Mouse (Mus musculus): ENCODE measurements around the gene Olfr1260. TPM values are rescaled to one million over a fixed set of nuclear protein-coding genes. Genes with fewer than 3 reads are reported as not detected.

The Olfr1260 gene
- polyA plus RNA-seq, 1 experiment from 2014 or later, result not detected

DNA sequence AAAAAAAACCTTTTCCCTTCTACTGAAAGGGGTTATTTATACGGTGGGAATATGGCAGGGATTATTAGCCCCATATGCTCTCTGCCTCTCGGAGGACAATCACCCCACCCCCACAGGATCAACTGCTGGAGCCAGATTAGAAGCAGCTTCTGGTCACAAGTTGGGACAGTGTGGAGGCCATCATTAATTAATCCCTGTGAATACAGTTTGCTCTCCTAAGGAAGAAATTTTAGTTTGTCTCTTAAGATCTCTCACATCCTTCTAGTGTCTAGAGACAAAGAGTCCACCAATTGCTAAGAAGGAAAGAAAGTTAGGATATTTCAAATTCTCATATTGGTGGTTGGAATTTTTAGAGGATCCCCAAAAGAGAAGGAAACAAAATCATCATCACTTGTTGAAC lies 51.3 kb downstream of the Olfr1260 start, which contains the start of gene Olfr1264:
TSS of gene Olfr1264 (minus strand) at position 101 of the 400 bp plus-strand sequence.
- Histone ChIP-seq H3K4me2 (no peak within 1 kb of the TSS), H3K9me3 (ENCODE audit: low read depth, low read length) (no peaks in the 10 kb centered on the region), H3K9ac (no peak within 1 kb of the TSS), H3K27ac (ENCODE audit: low read depth) (no peak within 1 kb of the TSS), H3K36me3 (ENCODE audit: insufficient read depth) (no peaks in the 10 kb centered on the region), H3K4me3 (ENCODE audit: low read depth, low read length) (no peak within 1 kb of the TSS), H3K27me3 (ENCODE audit: insufficient read depth, low read length) (no peaks in the 10 kb centered on the region), H3K4me1 (ENCODE audit: insufficient read depth) (no peaks in the 10 kb centered on the region)
- DNase-seq, result no peak
- WGBS, result 67% methylated on average over 2 of the region's 2 CpGs
- ATAC-seq (ENCODE audit: insufficient read depth), result no peak
- no peak for TF ChIP-seq CTCF (IDR thresholded peaks at IDR 0.05; ENCODE audit: low read depth)

Other genes with a start within 250 kb of the Olfr1260 start
- gene Olfr1252, start 249.3 kb upstream of the Olfr1260 start, polyA plus RNA-seq (2014; fragmentation: Nextera tagmentation; extraction: Ambion mirVana), result not detected in 2 replicates
- gene Olfr1253, start 217.2 kb upstream of the Olfr1260 start, polyA plus RNA-seq (2014; fragmentation: Nextera tagmentation; extraction: Ambion mirVana), result not detected in 2 replicates
- gene Olfr1254, start 180.7 kb upstream of the Olfr1260 start, polyA plus RNA-seq (2014; fragmentation: Nextera tagmentation; extraction: Ambion mirVana), result not detected in 2 replicates
- gene Olfr1255, start 162.3 kb upstream of the Olfr1260 start, polyA plus RNA-seq (2014; fragmentation: Nextera tagmentation; extraction: Ambion mirVana), result not detected in 2 replicates
- gene Olfr1256, start 132.8 kb upstream of the Olfr1260 start, polyA plus RNA-seq (2014; fragmentation: Nextera tagmentation; extraction: Ambion mirVana), result not detected in 2 replicates
- gene Olfr48, start 126.1 kb upstream of the Olfr1260 start, polyA plus RNA-seq (2014; fragmentation: Nextera tagmentation; extraction: Ambion mirVana), result not detected in 2 replicates
- not detected in 2 replicates for gene Olfr1257, start 95.9 kb upstream of the Olfr1260 start, polyA plus RNA-seq (2014; fragmentation: Nextera tagmentation; extraction: Ambion mirVana)
- not detected in 2 replicates for gene Olfr1258, start 47.0 kb upstream of the Olfr1260 start, polyA plus RNA-seq (2014; fragmentation: Nextera tagmentation; extraction: Ambion mirVana)
- not detected in 2 replicates for gene Olfr1259, start 25.7 kb upstream of the Olfr1260 start, polyA plus RNA-seq (2014; fragmentation: Nextera tagmentation; extraction: Ambion mirVana)
- gene Olfr1261, start 16.9 kb downstream of the Olfr1260 start, polyA plus RNA-seq (2014; fragmentation: Nextera tagmentation; extraction: Ambion mirVana), result not detected in 2 replicates
- not detected in 2 replicates for gene Olfr1262, start 25.8 kb downstream of the Olfr1260 start, polyA plus RNA-seq (2014; fragmentation: Nextera tagmentation; extraction: Ambion mirVana)
- gene Olfr1263, start 37.8 kb downstream of the Olfr1260 start, polyA plus RNA-seq (2014; fragmentation: Nextera tagmentation; extraction: Ambion mirVana), result not detected in 2 replicates
- gene Olfr1264, start 51.2 kb downstream of the Olfr1260 start, polyA plus RNA-seq (2014; fragmentation: Nextera tagmentation; extraction: Ambion mirVana), result not detected in 2 replicates
- gene Olfr1265, start 61.0 kb downstream of the Olfr1260 start, polyA plus RNA-seq (2014; fragmentation: Nextera tagmentation; extraction: Ambion mirVana), result not detected in 2 replicates
- not detected in 2 replicates for gene Olfr140, start 89.3 kb downstream of the Olfr1260 start, polyA plus RNA-seq (2014; fragmentation: Nextera tagmentation; extraction: Ambion mirVana)
- gene Olfr1269, start 147.1 kb downstream of the Olfr1260 start, polyA plus RNA-seq (2014; fragmentation: Nextera tagmentation; extraction: Ambion mirVana), result not detected in 2 replicates
- not detected in 2 replicates for gene Olfr32, start 168.0 kb downstream of the Olfr1260 start, polyA plus RNA-seq (2014; fragmentation: Nextera tagmentation; extraction: Ambion mirVana)
- not detected in 2 replicates for gene Olfr1270, start 178.8 kb downstream of the Olfr1260 start, polyA plus RNA-seq (2014; fragmentation: Nextera tagmentation; extraction: Ambion mirVana)

Data from lung, embryonic 14.5 days (tissue).